Mouse (Mus musculus) monocyte, adult 59 days (primary cell): ENCODE measurements around the gene Olfr1351. TPM values are rescaled to one million over a fixed set of nuclear protein-coding genes. Genes with fewer than 3 reads are reported as not detected.

Experiments
- total RNA-seq, 2 experiments: library from RNA; stranded (reverse); gene quantifications; one replicate each; pipeline ENCODE4 v1.2.4; 2023

Gene Olfr1351
- not detected for total RNA-seq

GRCm38 (mm10) chr10:79012172-79012571 lies at the start of gene Olfr1351:
Olfr1351 (plus strand) TSS chr10:79012472.

GRCm38 (mm10) chr10:78963009-78963408 lies 49.3 kb upstream of the Olfr1351 start, which contains the start of gene Olfr1353:
Olfr1353 (plus strand) TSS chr10:78963309.

GRCm38 (mm10) chr10:78980750-78981149 lies 31.5 kb upstream of the Olfr1351 start, which contains the start of gene Olfr1352:
Olfr1352 (plus strand) TSS chr10:78981050.

GRCm38 (mm10) chr10:79028441-79028840 lies 16.2 kb downstream of the Olfr1351 start, which contains the start of gene Olfr57:
Olfr57 (plus strand) TSS chr10:79028741.

Other genes with a start within 250 kb of the Olfr1351 start
- not detected for gene Slc1a6, start 232.0 kb upstream of the Olfr1351 start, total RNA-seq
- gene Olfr1356, start 160.3 kb upstream of the Olfr1351 start, total RNA-seq, result not detected
- gene Olfr1355, start 136.9 kb upstream of the Olfr1351 start, total RNA-seq, result not detected
- not detected for gene Olfr1354, start 99.3 kb upstream of the Olfr1351 start, total RNA-seq
- not detected for gene Olfr8, start 61.8 kb upstream of the Olfr1351 start, total RNA-seq
- not detected for gene Olfr1353, start 49.2 kb upstream of the Olfr1351 start, total RNA-seq
- not detected for gene Olfr1352, start 31.4 kb upstream of the Olfr1351 start, total RNA-seq
- not detected for gene Olfr57, start 16.3 kb downstream of the Olfr1351 start, total RNA-seq
- 1 to 10 TPM; 7.0 to 8.7 TPM for gene 2610008E11Rik, start 85.1 kb downstream of the Olfr1351 start, total RNA-seq
- not detected for gene Vmn2r80, start 136.3 kb downstream of the Olfr1351 start, total RNA-seq
- gene Vmn2r81, start 235.2 kb downstream of the Olfr1351 start, total RNA-seq, result not detected